Mouse (Mus musculus): ENCODE results near the gene Gm20388. TPM values are rescaled to one million over a fixed set of nuclear protein-coding genes. Genes with fewer than 3 reads are reported as not detected.
"Not testable (repeated sequence)": the region's sequence is repeated elsewhere in the genome, so short reads cannot be mapped to it uniquely, and the experiment has no call there.

Gene Gm20388
- polyA plus RNA-seq, 1 experiment = 0.36 TPM

- TF ChIP-seq GATA1 (IDR thresholded peaks at IDR 0.05; ENCODE audit: low read length) (no peak), TAL1 (IDR thresholded peaks at IDR 0.05; ENCODE audit: low read length) (no peak)
- H3K27me3 ChIP-seq (ENCODE audit: control insufficient read depth) = peaks cover 27% of the 10 kb centered on the region
- no peaks in the 10 kb centered on the region for H3K9me3 ChIP-seq (ENCODE audit: control insufficient read depth, low read length)
These were observed 3247.3 kb downstream of the Gm20388 start, which contains the start of gene Sult5a1 for GRCm38 (mm10) chr8:123157888-123158465. Gene Sult5a1, minus strand, starts transcription at chr8:123158315.

GRCm38 (mm10) chr8:123181391-123181790 is 3270.8 kb downstream of the Gm20388 start:
- Histone ChIP-seq H3K27me3 (ENCODE audit: control insufficient read depth) (peaks cover 2% of the 10 kb centered on the region), H3K4me3 (replicated peaks) (no peak overlapping the region), H3K9me3 (ENCODE audit: control insufficient read depth, low read length) (peaks cover 29% of the 10 kb centered on the region), H3K4me1 (ENCODE audit: control insufficient read depth) (no peaks in the 10 kb centered on the region; the same call in 1 of the 2 replicates), H3K36me3 (ENCODE audit: control insufficient read depth) (no peaks in the 10 kb centered on the region)
- TF ChIP-seq TAL1 (IDR thresholded peaks at IDR 0.05; ENCODE audit: low read length) = no peak
- TF ChIP-seq GATA1 (IDR thresholded peaks at IDR 0.05; ENCODE audit: low read length) = no peak

More at GRCm38 (mm10) chr8:123157888-123158465, 3247.3 kb downstream of the Gm20388 start, which contains the start of gene Sult5a1:
- Histone ChIP-seq H3K4me1 (ENCODE audit: control insufficient read depth) (peaks cover 50% of the 10 kb centered on the region), H3K4me3 (replicated peaks) (peak within 1 kb of the TSS; percentile 26), H3K36me3 (ENCODE audit: control insufficient read depth) (no peaks in the 10 kb centered on the region; the same call in 1 of the 2 replicates)

GRCm38 (mm10) chr8:123185566-123186409 is 3275.1 kb downstream of the Gm20388 start, which contains the start of gene Dpep1:
Gene Dpep1, plus strand, starts transcription at chr8:123186242.
- peaks cover 12% of the 10 kb centered on the region for H3K27me3 ChIP-seq (ENCODE audit: control insufficient read depth)
- TF ChIP-seq GATA1 (IDR thresholded peaks at IDR 0.05; ENCODE audit: low read length) (no peak), TAL1 (IDR thresholded peaks at IDR 0.05; ENCODE audit: low read length) (no peak)
- H3K4me1 ChIP-seq (ENCODE audit: control insufficient read depth) = peaks cover 22% of the 10 kb centered on the region
- no peaks in the 10 kb centered on the region for H3K36me3 ChIP-seq (ENCODE audit: control insufficient read depth)
- no peaks in the 10 kb centered on the region for H3K9me3 ChIP-seq (ENCODE audit: control insufficient read depth, low read length)
- no peak within 1 kb of the TSS for H3K4me3 ChIP-seq (replicated peaks)

- Histone ChIP-seq H3K9me3 (ENCODE audit: control insufficient read depth, low read length) (no peaks in the 10 kb centered on the region), H3K4me3 (replicated peaks) (no peak overlapping the region), H3K27me3 (ENCODE audit: control insufficient read depth) (peaks cover 14% of the 10 kb centered on the region), H3K4me1 (ENCODE audit: control insufficient read depth) (peaks cover 30% of the 10 kb centered on the region), H3K36me3 (ENCODE audit: control insufficient read depth) (no peaks in the 10 kb centered on the region)
- no peak for TF ChIP-seq GATA1 (IDR thresholded peaks at IDR 0.05; ENCODE audit: low read length)
- no peak for TF ChIP-seq TAL1 (IDR thresholded peaks at IDR 0.05; ENCODE audit: low read length)
These were observed 3277.4 kb downstream of the Gm20388 start for GRCm38 (mm10) chr8:123188006-123188405.

- peaks cover 14% of the 10 kb centered on the region for H3K27me3 ChIP-seq (ENCODE audit: control insufficient read depth)
- no peaks in the 10 kb centered on the region for H3K9me3 ChIP-seq (ENCODE audit: control insufficient read depth, low read length)
- no peak overlapping the region for H3K4me3 ChIP-seq (replicated peaks)
- no peaks in the 10 kb centered on the region for H3K36me3 ChIP-seq (ENCODE audit: control insufficient read depth)
- peaks cover 30% of the 10 kb centered on the region for H3K4me1 ChIP-seq (ENCODE audit: control insufficient read depth)
- no peak for TF ChIP-seq GATA1 (IDR thresholded peaks at IDR 0.05; ENCODE audit: low read length)
- TF ChIP-seq TAL1 (IDR thresholded peaks at IDR 0.05; ENCODE audit: low read length) = no peak
These were observed 3278.2 kb downstream of the Gm20388 start for GRCm38 (mm10) chr8:123188841-123189240.

GRCm38 (mm10) chr8:123190678-123191077 is 3280.0 kb downstream of the Gm20388 start:
- Histone ChIP-seq H3K9me3 (ENCODE audit: control insufficient read depth, low read length) (no peaks in the 10 kb centered on the region), H3K27me3 (ENCODE audit: control insufficient read depth) (peaks cover 18% of the 10 kb centered on the region), H3K36me3 (ENCODE audit: control insufficient read depth) (no peaks in the 10 kb centered on the region), H3K4me3 (replicated peaks) (no peak overlapping the region), H3K4me1 (ENCODE audit: control insufficient read depth) (peaks cover 31% of the 10 kb centered on the region)
- TF ChIP-seq TAL1 (IDR thresholded peaks at IDR 0.05; ENCODE audit: low read length) = no peak
- no peak for TF ChIP-seq GATA1 (IDR thresholded peaks at IDR 0.05; ENCODE audit: low read length)

GRCm38 (mm10) chr8:123191908-123192307 is 3281.3 kb downstream of the Gm20388 start:
- Histone ChIP-seq H3K4me1 (ENCODE audit: control insufficient read depth) (peaks cover 39% of the 10 kb centered on the region), H3K36me3 (ENCODE audit: control insufficient read depth) (no peaks in the 10 kb centered on the region), H3K4me3 (replicated peaks) (no peak overlapping the region), H3K9me3 (ENCODE audit: control insufficient read depth, low read length) (peaks cover 2% of the 10 kb centered on the region), H3K27me3 (ENCODE audit: control insufficient read depth) (peaks cover 15% of the 10 kb centered on the region)
- TF ChIP-seq GATA1 (IDR thresholded peaks at IDR 0.05; ENCODE audit: low read length) = no peak
- no peak for TF ChIP-seq TAL1 (IDR thresholded peaks at IDR 0.05; ENCODE audit: low read length)

GRCm38 (mm10) chr8:123193771-123194170 is 3283.1 kb downstream of the Gm20388 start:
- H3K9me3 ChIP-seq (ENCODE audit: control insufficient read depth, low read length) = peaks cover 8% of the 10 kb centered on the region
- H3K4me1 ChIP-seq (ENCODE audit: control insufficient read depth) = peaks cover 44% of the 10 kb centered on the region
- H3K4me3 ChIP-seq (replicated peaks) = no peak overlapping the region
- H3K36me3 ChIP-seq (ENCODE audit: control insufficient read depth) = no peaks in the 10 kb centered on the region
- TF ChIP-seq TAL1 (IDR thresholded peaks at IDR 0.05; ENCODE audit: low read length) = no peak
- no peak for TF ChIP-seq GATA1 (IDR thresholded peaks at IDR 0.05; ENCODE audit: low read length)
- H3K27me3 ChIP-seq (ENCODE audit: control insufficient read depth) = peaks cover 6% of the 10 kb centered on the region

- Histone ChIP-seq H3K4me1 (ENCODE audit: control insufficient read depth) (peaks cover 21% of the 10 kb centered on the region), H3K27me3 (ENCODE audit: control insufficient read depth) (peaks cover 18% of the 10 kb centered on the region)
- not testable (repeated sequence) for H3K36me3 ChIP-seq (ENCODE audit: control insufficient read depth); H3K9me3 ChIP-seq (ENCODE audit: control insufficient read depth, low read length); H3K4me3 ChIP-seq (replicated peaks)
These were observed 3286.4 kb downstream of the Gm20388 start for GRCm38 (mm10) chr8:123197016-123197415.

Measured in erythroblast, embryonic 14.5 days (primary cell).